Mouse (Mus musculus) liver, embryonic 14.5 days (tissue): ENCODE results near the gene Dusp1. TPM values are rescaled to one million over a fixed set of nuclear protein-coding genes. Genes with fewer than 3 reads are reported as not detected.

Experiments used
- ATAC-seq: fragments of 200-750 bp; cut with Nextera tagmentation; 2 replicates; pipeline ENCODE4 v1.8.0; 2017; ENCODE audit warnings: moderate number of reproducible peaks, mild to moderate bottlenecking, moderate library complexity; ENCODE audit not compliant: insufficient read depth
- DNase-seq, 3 experiments: peaks; one replicate each; pipeline ENCODE4 v3.0.0-alpha.2; 2012 to 2013; ENCODE audit warnings: low read depth in 3 of 3, low spot score in 3 of 3
- H3K27ac ChIP-seq: fragments of 300-500 bp; sonication (generic); 2 replicates; pipeline ENCODE4 v1.5.1; 2014; ENCODE audit warnings: moderate library complexity, mild to moderate bottlenecking, control low read depth, inconsistent platforms
- H3K27me3 ChIP-seq: fragments of 300-500 bp; sonication (generic); 2 replicates; pipeline ENCODE4 v1.6.1; 2014; ENCODE audit warnings: mild to moderate bottlenecking, low read length, moderate library complexity; ENCODE audit not compliant: control insufficient read depth, insufficient read depth
- H3K36me3 ChIP-seq: fragments of 300-500 bp; sonication (generic); replicated peaks from 2 replicates; pipeline ENCODE4 v1.6.1; 2014; ENCODE audit warnings: low read depth; ENCODE audit not compliant: control insufficient read depth, insufficient read depth
- H3K4me1 ChIP-seq, 2 experiments: fragments of 200-500 bp in 1 of 2; fragments of 300-500 bp in 1 of 2; sonication (generic) in 1 of 2; replicated peaks; 2 replicates each; pipeline ENCODE4 v1.6.1; 2012 to 2014; ENCODE audit warnings: antibody characterized with exemption in 1 of 2, inconsistent platforms in 1 of 2, low read length in 1 of 2; ENCODE audit not compliant: control insufficient read depth in 2 of 2, insufficient read depth in 2 of 2
- H3K4me2 ChIP-seq: fragments of 300-500 bp; sonication (generic); 2 replicates; pipeline ENCODE4 v1.6.1; 2014; ENCODE audit warnings: low read depth, mild to moderate bottlenecking, control low read depth, moderate library complexity
- H3K4me3 ChIP-seq, 2 experiments: fragments of 200-500 bp in 1 of 2; fragments of 300-500 bp in 1 of 2; sonication (generic) in 1 of 2; 2 replicates each; pipeline ENCODE4 v1.5.1; 2012 to 2014; ENCODE audit warnings: low read depth in 2 of 2, low read length in 2 of 2, mild to moderate bottlenecking in 2 of 2, control low read depth in 1 of 2, inconsistent platforms in 1 of 2, moderate library complexity in 1 of 2; ENCODE audit not compliant: insufficient read depth in 1 of 2
- H3K9ac ChIP-seq: fragments of 300-500 bp; sonication (generic); replicated peaks from 2 replicates; pipeline ENCODE4 v1.6.1; 2014; ENCODE audit warnings: mild to moderate bottlenecking, control low read depth, moderate library complexity
- H3K9me3 ChIP-seq: fragments of 300-500 bp; sonication (generic); 2 replicates; pipeline ENCODE4 v1.6.1; 2016; ENCODE audit warnings: low read length, mixed read lengths; ENCODE audit not compliant: control insufficient read depth
- CTCF ChIP-seq: IDR thresholded peaks from 2 replicates; pipeline ENCODE4 v1.5.1; 2016; ENCODE audit warnings: antibody characterized with exemption, low read depth, control low read depth
- EP300 ChIP-seq: IDR thresholded peaks from 2 replicates; pipeline ENCODE4 v1.6.1; 2016; ENCODE audit warnings: antibody characterized with exemption, low read depth
- WGBS: fragments of 180-500 bp; shearing (Covaris S2); extraction: QIAGEN DNeasy Blood & Tissue Kit; methylation state at CpG from one replicate; pipeline ENCODE4 v1.1.7; 2014; ENCODE audit not compliant: insufficient replicate concordance; 5-methylcytosine and 5-hydroxymethylcytosine counted together
- microRNA-seq: library from miRNA; unstranded; fragments of <30 nt; microRNA quantifications from one replicate; pipeline ENCODE4, GENCODE M21; 2016
- polyA plus RNA-seq, 2 experiments: library from polyadenylated mRNA; depleted of rRNA in 1 of 2; stranded (reverse) in 1 of 2; unstranded in 1 of 2; fragments of >200 nt; fragmentation: Nextera tagmentation in 1 of 2; extraction: Ambion mirVana in 1 of 2; gene quantifications; 2 replicates each; pipeline versions ENCODE4 v1.2.1 to v1.2.3; 2012 to 2014

The Dusp1 gene
- polyA plus RNA-seq, 2 experiments, result 25.0 to 25.9 TPM

- no peak overlapping the region for H3K4me2 ChIP-seq
- H3K4me3 ChIP-seq, result no peak overlapping the region
- ATAC-seq (no peak), DNase-seq (no peak)
- WGBS, result 52% methylated on average over 7 of the region's 7 CpGs
- no peaks in the 10 kb centered on the region for H3K9me3 ChIP-seq
- no peaks in the 10 kb centered on the region for H3K27me3 ChIP-seq
- no peak overlapping the region for H3K9ac ChIP-seq
- no peak overlapping the region for H3K27ac ChIP-seq
- H3K4me1 ChIP-seq, result peaks cover 0 to 7% of the 10 kb centered on the region in 2 experiments; a peak in 1 of 4 replicates
- TF ChIP-seq EP300 (no peak), CTCF (no peak)
- H3K36me3 ChIP-seq, result no peaks in the 10 kb centered on the region
Measured at GRCm38 (mm10) chr17:26458049-26458448, 103.9 kb downstream of the Dusp1 start.

DNA sequence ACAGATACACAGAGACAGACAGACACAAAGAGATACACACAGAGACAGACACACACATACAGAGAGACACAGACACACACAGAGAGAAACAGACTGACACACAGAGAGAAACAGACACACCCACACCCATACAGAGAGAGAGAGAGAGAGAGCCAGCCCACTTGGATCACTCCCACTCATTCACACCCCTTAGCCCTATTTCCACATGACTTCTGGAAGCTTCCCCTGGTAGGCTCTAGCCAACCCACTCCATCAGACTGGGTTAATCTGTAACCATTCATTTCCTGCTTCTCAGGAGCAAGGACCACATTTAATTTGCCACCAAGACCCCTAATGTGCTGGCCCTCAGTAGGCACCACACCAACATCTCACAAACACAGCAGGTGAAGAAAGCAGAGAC, 104.4 kb downstream of the Dusp1 start:
- Histone ChIP-seq H3K9me3 (no peaks in the 10 kb centered on the region), H3K27me3 (no peaks in the 10 kb centered on the region), H3K36me3 (no peaks in the 10 kb centered on the region), H3K27ac (no peak overlapping the region), H3K9ac (no peak overlapping the region), H3K4me2 (no peak overlapping the region), H3K4me3 (no peak overlapping the region), H3K4me1 (peaks cover 0 to 7% of the 10 kb centered on the region in 2 experiments; a peak in 1 of 4 replicates)
- DNase-seq, result no peak
- TF ChIP-seq EP300, result no peak
- no peak for TF ChIP-seq CTCF
- ATAC-seq, result no peak

Small RNA genes lying within 50 kb of the gene (microRNA-seq; reads per million reads assigned to microRNA genes)
- not detected for gene Gm22420

Other genes with a start within 250 kb of the Dusp1 start
- gene Neurl1b, start 147.3 kb downstream of the Dusp1 start, polyA plus RNA-seq (2012; rRNA removed), result 0.09 and 0.12 TPM in 2 replicates
- gene Neurl1b, start 147.3 kb downstream of the Dusp1 start, polyA plus RNA-seq (2014; fragmentation: Nextera tagmentation; extraction: Ambion mirVana), result 0.03 TPM in 1 of 2 replicates, not detected in the other
- gene Ergic1, start 639 bp downstream of the Dusp1 start, polyA plus RNA-seq (2012; rRNA removed), result 26.0 and 27.5 TPM in 2 replicates
- gene Ergic1, start 639 bp downstream of the Dusp1 start, polyA plus RNA-seq (2014; fragmentation: Nextera tagmentation; extraction: Ambion mirVana), result 31.3 and 33.4 TPM in 2 replicates
- gene Atp6v0e, start 101.1 kb upstream of the Dusp1 start, polyA plus RNA-seq (2012; rRNA removed), result 99.3 and 118 TPM in 2 replicates
- 204 and 209 TPM in 2 replicates for gene Atp6v0e, start 101.1 kb upstream of the Dusp1 start, polyA plus RNA-seq (2014; fragmentation: Nextera tagmentation; extraction: Ambion mirVana)
- 1.2 and 1.3 TPM in 2 replicates for gene Crebrf, start 153.5 kb upstream of the Dusp1 start, polyA plus RNA-seq (2012; rRNA removed)
- 2.8 and 3.2 TPM in 2 replicates for gene Crebrf, start 153.5 kb upstream of the Dusp1 start, polyA plus RNA-seq (2014; fragmentation: Nextera tagmentation; extraction: Ambion mirVana)
- gene Bnip1, start 218.9 kb upstream of the Dusp1 start, polyA plus RNA-seq (2012; rRNA removed), result 10.5 and 13.7 TPM in 2 replicates
- 15.0 and 18.8 TPM in 2 replicates for gene Bnip1, start 218.9 kb upstream of the Dusp1 start, polyA plus RNA-seq (2014; fragmentation: Nextera tagmentation; extraction: Ambion mirVana)